Mouse (Mus musculus) liver, embryonic 13.5 days (tissue): ENCODE data around the gene Tmprss2. TPM values are rescaled to one million over a fixed set of nuclear protein-coding genes. Genes with fewer than 3 reads are reported as not detected.
A peak's percentile ranks its signal among the peaks of the same experiment; 100 is the strongest.

ENCODE experiments used
- ATAC-seq: fragments of 200-750 bp; cut with Nextera tagmentation; 2 replicates; pipeline ENCODE4 v1.8.0; 2017; ENCODE audit warnings: low read depth, mild to moderate bottlenecking, moderate number of reproducible peaks, moderate library complexity
- DNase-seq: peaks from one replicate; pipeline ENCODE4 v3.0.0; 2022
- H3K27ac ChIP-seq: fragments of 300-500 bp; sonication (generic); 2 replicates; pipeline ENCODE4 v1.5.1; 2015; ENCODE audit warnings: moderate library complexity, mild to moderate bottlenecking, inconsistent platforms
- H3K27me3 ChIP-seq: fragments of 300-500 bp; sonication (generic); 2 replicates; pipeline ENCODE4 v1.6.1; 2015; ENCODE audit warnings: mild to moderate bottlenecking, inconsistent platforms
- H3K36me3 ChIP-seq: fragments of 300-500 bp; sonication (generic); 2 replicates; pipeline ENCODE4 v1.6.1; 2015; ENCODE audit warnings: mild to moderate bottlenecking, inconsistent platforms
- H3K4me1 ChIP-seq: fragments of 300-500 bp; sonication (generic); replicated peaks from 2 replicates; pipeline ENCODE4 v1.6.1; 2015; ENCODE audit warnings: inconsistent platforms
- H3K4me2 ChIP-seq: fragments of 300-500 bp; sonication (generic); 2 replicates; pipeline ENCODE4 v1.6.1; 2015; ENCODE audit warnings: inconsistent platforms, mild to moderate bottlenecking, moderate library complexity
- H3K4me3 ChIP-seq: fragments of 300-500 bp; sonication (generic); replicated peaks from 2 replicates; pipeline ENCODE4 v1.5.1; 2015; ENCODE audit warnings: mild to moderate bottlenecking, inconsistent platforms
- H3K9ac ChIP-seq: fragments of 300-500 bp; sonication (generic); 2 replicates; pipeline ENCODE4 v1.6.1; 2015; ENCODE audit warnings: mild to moderate bottlenecking, inconsistent platforms
- H3K9me3 ChIP-seq: fragments of 300-500 bp; sonication (generic); replicated peaks from 2 replicates; pipeline ENCODE4 v1.6.1; 2016; ENCODE audit warnings: inconsistent platforms
- WGBS: fragments of 180-500 bp; shearing (Covaris S2); methylation state at CpG from one replicate; pipeline ENCODE4 v1.1.7; 2015; ENCODE audit not compliant: insufficient replicate concordance; 5-methylcytosine and 5-hydroxymethylcytosine counted together
- polyA plus RNA-seq: library from polyadenylated mRNA; unstranded; fragments of >200 nt; fragmentation: Nextera tagmentation; extraction: Ambion mirVana; gene quantifications from 2 replicates; pipeline ENCODE4 v1.2.1, GENCODE M21; 2015

Tmprss2 gene
- polyA plus RNA-seq, 1 experiment from 2014 or later: 2.5 TPM

DNA sequence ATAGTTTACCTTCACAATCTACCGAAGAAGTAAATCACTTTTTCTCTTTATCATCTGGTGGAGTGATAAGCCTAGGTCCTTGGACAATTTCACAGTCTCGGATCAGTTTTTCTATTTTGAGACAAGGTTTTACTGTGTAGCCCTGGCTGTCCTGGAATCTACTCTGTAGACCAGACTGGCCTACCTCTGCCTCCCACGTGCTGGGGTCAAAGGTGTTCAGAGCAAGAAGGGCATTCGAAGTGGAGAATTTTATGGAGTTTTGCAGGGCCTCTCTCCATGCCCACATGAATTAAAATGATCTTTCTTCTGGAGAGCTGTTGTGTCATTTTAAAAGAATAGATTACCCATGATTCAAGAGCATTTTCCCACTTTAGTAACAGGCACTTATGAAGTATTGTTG lies 1.0 kb upstream of the Tmprss2 start:
- ATAC-seq (no peak), DNase-seq (no peak)
- H3K36me3 ChIP-seq: no peaks in the 10 kb centered on the region
- H3K9ac ChIP-seq: no peak overlapping the region
- H3K27me3 ChIP-seq: peaks cover 48% of the 10 kb centered on the region
- no peak overlapping the region for H3K27ac ChIP-seq
- H3K9me3 ChIP-seq: no peaks in the 10 kb centered on the region
- H3K4me2 ChIP-seq: no peak overlapping the region
- peaks cover 9% of the 10 kb centered on the region for H3K4me1 ChIP-seq
- H3K4me3 ChIP-seq: no peak overlapping the region
- 41% methylated on average over 4 of the region's 4 CpGs for WGBS

GRCm38 (mm10) chr16:97610246-97610645 lies 749 bp downstream of the Tmprss2 start:
- peak overlapping the region; percentile 57 for H3K4me2 ChIP-seq
- H3K27ac ChIP-seq: no peak overlapping the region
- H3K9me3 ChIP-seq: no peaks in the 10 kb centered on the region
- H3K4me3 ChIP-seq: peak overlapping the region; percentile 41
- H3K36me3 ChIP-seq: no peaks in the 10 kb centered on the region
- ATAC-seq: no peak
- no peak for DNase-seq
- peaks cover 12% of the 10 kb centered on the region for H3K4me1 ChIP-seq
- WGBS: 4% methylated on average over 20 of the region's 20 CpGs
- no peak overlapping the region for H3K9ac ChIP-seq
- H3K27me3 ChIP-seq: peaks cover 48% of the 10 kb centered on the region

DNA sequence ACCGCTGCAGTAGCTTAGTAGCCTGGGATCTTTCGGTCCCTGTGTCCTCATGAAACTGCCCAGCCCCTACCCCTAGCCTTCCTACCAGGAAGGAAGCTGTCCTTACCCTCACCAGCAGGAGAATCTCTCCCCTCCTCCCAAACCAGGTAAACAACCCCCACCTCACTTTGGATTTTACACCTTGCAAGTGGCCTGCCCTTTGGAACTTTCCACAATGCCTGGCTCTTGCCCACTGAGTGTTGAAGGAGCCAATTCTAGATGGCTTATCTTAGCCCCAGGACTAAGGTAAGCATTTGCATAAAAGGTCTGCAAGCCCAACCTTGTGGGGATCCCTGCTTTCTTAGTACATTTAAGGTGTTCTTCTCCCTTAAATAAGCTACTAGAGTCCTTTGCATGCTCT lies 1.3 kb downstream of the Tmprss2 start:
- no peak for DNase-seq
- H3K27me3 ChIP-seq: peaks cover 48% of the 10 kb centered on the region
- 48% methylated on average over 2 of the region's 2 CpGs for WGBS
- H3K4me1 ChIP-seq: peaks cover 12% of the 10 kb centered on the region
- no peaks in the 10 kb centered on the region for H3K9me3 ChIP-seq
- H3K9ac ChIP-seq: no peak overlapping the region
- no peak for ATAC-seq
- H3K27ac ChIP-seq: no peak overlapping the region
- H3K4me3 ChIP-seq: 0 out of 2 replicates have a peak overlapping the region, but pooled peaks have one; percentile 41
- H3K4me2 ChIP-seq: peak overlapping the region; percentile 57; the same call in 1 of the 2 replicates
- H3K36me3 ChIP-seq: no peaks in the 10 kb centered on the region

DNA sequence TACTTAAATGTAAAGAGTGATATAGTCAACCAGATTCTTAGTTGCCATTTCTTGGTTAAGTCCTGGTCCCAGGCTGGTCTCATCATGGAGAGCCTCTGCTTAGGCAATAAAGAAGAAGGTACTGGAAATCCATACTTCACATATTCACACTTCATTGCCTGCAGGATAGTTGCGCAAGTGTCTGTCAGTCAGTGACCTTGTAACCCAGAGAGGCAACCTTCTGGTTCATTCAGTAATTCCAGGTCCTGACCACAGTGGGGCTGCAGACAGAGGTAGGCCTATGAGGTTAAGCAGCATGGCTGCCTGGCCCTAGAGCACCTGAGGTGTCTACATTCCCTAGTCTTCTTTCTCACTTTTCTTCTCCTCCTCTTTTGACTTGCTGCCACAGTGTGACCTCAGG lies 3.0 kb downstream of the Tmprss2 start:
- no peak overlapping the region for H3K9ac ChIP-seq
- peaks cover 48% of the 10 kb centered on the region for H3K27me3 ChIP-seq
- no peaks in the 10 kb centered on the region for H3K36me3 ChIP-seq
- H3K27ac ChIP-seq: no peak overlapping the region
- ATAC-seq: 0 out of 2 replicates have a peak, but pooled peaks have one; percentile 20
- H3K4me3 ChIP-seq: no peak overlapping the region
- H3K9me3 ChIP-seq: no peaks in the 10 kb centered on the region
- no peak overlapping the region for H3K4me2 ChIP-seq
- no peak for DNase-seq
- 74% methylated on average over 1 of the region's 1 CpGs for WGBS
- H3K4me1 ChIP-seq: peaks cover 12% of the 10 kb centered on the region

GRCm38 (mm10) chr16:97606829-97607228 lies 4.2 kb downstream of the Tmprss2 start:
- 53% methylated on average over 2 of the region's 2 CpGs for WGBS
- H3K9me3 ChIP-seq: no peaks in the 10 kb centered on the region
- no peaks in the 10 kb centered on the region for H3K36me3 ChIP-seq
- no peak overlapping the region for H3K4me3 ChIP-seq
- peaks cover 39% of the 10 kb centered on the region for H3K27me3 ChIP-seq
- peaks cover 12% of the 10 kb centered on the region for H3K4me1 ChIP-seq
- no peak overlapping the region for H3K4me2 ChIP-seq
- peak; percentile 68 for ATAC-seq
- no peak overlapping the region for H3K9ac ChIP-seq
- no peak for DNase-seq
- no peak overlapping the region for H3K27ac ChIP-seq

DNA sequence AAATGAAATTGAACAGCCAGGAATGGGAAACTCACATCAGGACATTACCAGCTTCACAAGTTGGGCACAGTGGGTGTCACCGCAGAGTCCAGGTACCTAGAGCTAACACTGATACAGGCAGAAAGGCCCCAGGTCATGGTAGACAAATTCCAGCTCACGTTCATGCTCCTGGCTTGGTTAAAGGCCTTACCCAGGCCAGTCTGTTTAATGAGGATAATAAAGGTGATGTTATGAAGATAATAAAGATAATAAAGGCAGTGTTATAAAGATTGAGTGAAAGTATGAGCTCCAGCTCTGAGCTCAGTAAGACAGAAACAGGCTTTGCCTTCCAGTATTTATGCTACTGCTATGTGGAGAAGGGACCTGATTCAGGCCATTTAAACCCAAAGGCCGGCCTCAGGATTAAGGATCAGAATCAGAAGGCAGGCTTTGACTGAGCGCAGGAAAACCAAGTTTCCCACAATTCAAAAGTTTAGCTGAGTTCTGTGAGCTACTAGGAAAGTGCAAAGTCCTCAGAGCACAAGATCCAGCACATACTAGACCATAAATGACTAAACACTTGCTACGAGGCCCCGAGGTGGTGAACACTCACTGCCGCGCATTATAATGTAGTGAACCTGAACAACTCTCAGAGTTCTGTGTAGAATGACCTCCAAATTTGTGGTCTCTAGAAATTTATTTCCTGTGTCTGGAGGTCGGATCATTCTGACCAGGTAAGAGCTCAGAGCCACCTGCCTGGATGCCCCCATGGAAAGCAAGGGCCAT lies 4.9 kb downstream of the Tmprss2 start:
- 68% methylated on average over 9 of the region's 9 CpGs for WGBS

DNA sequence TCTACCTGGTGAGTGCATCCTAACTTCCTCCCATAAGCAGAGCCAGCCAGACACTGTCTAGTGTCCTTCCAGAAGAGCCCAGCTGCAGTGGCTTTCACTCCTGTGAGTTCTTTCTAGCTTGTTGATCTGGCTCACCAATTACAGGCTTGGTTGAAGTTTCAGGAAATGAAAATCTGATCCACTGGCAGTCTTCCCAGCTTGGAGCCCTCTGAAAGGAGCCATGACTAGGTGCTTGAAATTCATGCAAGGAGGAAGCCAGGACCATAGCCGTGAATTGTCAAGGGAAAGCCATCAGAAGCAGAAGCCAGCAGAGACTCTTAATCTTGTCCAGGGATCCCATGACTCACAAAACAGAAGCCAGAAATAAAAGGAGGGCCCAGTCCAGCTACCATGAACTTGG lies 8.7 kb downstream of the Tmprss2 start:
- ATAC-seq: no peak
- H3K4me3 ChIP-seq: no peak overlapping the region
- H3K36me3 ChIP-seq: no peaks in the 10 kb centered on the region
- no peak overlapping the region for H3K4me2 ChIP-seq
- no peak overlapping the region for H3K9ac ChIP-seq
- H3K27ac ChIP-seq: no peak overlapping the region
- WGBS: 61% methylated on average over 1 of the region's 1 CpGs
- H3K9me3 ChIP-seq: no peaks in the 10 kb centered on the region
- H3K4me1 ChIP-seq: peaks cover 6% of the 10 kb centered on the region; the same call in 1 of the 2 replicates
- DNase-seq: no peak
- H3K27me3 ChIP-seq: no peaks in the 10 kb centered on the region

More for the DNA sequence above, 4.9 kb downstream of the Tmprss2 start:
- Histone ChIP-seq H3K4me3 (no peak overlapping the region), H3K27ac (no peak overlapping the region), H3K9me3 (no peaks in the 10 kb centered on the region), H3K36me3 (no peaks in the 10 kb centered on the region), H3K4me2 (no peak overlapping the region), H3K9ac (no peak overlapping the region), H3K27me3 (peaks cover 32% of the 10 kb centered on the region), H3K4me1 (peaks cover 12% of the 10 kb centered on the region)
- no peak for DNase-seq
- ATAC-seq: no peak

- Histone ChIP-seq H3K4me2 (no peak overlapping the region), H3K4me1 (no peaks in the 10 kb centered on the region), H3K27ac (no peak overlapping the region), H3K4me3 (no peak overlapping the region), H3K36me3 (no peaks in the 10 kb centered on the region), H3K27me3 (no peaks in the 10 kb centered on the region), H3K9ac (no peak overlapping the region), H3K9me3 (no peaks in the 10 kb centered on the region)
- 32% methylated on average over 2 of the region's 2 CpGs for WGBS
- DNase-seq (no peak), ATAC-seq (no peak)
Observed at GRCm38 (mm10) chr16:97600591-97600990, 10.4 kb downstream of the Tmprss2 start.

DNA sequence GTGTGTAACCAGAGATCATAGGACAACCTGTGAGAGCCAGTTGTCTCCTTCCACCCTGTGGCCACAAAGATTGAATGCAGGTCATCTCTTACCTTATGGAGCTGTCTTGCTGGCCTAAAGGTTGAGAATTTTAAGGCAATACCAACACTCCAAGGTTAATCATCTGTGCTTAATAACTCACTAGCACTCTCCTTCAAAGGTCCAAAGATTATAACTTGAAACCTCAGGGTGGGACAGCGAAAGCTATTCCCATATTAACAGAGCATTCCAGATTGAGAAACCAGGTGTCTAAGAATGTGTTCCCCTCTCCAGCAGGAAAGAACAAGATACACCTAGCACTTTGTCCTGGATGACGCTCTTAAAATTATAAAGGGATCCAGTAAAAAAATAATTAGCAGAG lies 12.9 kb downstream of the Tmprss2 start:
- no peaks in the 10 kb centered on the region for H3K9me3 ChIP-seq
- peaks cover 7% of the 10 kb centered on the region; the same call in 1 of the 2 replicates for H3K4me1 ChIP-seq
- no peaks in the 10 kb centered on the region for H3K36me3 ChIP-seq
- ATAC-seq (no peak), DNase-seq (no peak)
- H3K27me3 ChIP-seq: no peaks in the 10 kb centered on the region
- no peak overlapping the region for H3K4me3 ChIP-seq
- H3K4me2 ChIP-seq: no peak overlapping the region
- H3K27ac ChIP-seq: no peak overlapping the region
- 53% methylated on average over 2 of the region's 2 CpGs for WGBS
- H3K9ac ChIP-seq: no peak overlapping the region

DNA sequence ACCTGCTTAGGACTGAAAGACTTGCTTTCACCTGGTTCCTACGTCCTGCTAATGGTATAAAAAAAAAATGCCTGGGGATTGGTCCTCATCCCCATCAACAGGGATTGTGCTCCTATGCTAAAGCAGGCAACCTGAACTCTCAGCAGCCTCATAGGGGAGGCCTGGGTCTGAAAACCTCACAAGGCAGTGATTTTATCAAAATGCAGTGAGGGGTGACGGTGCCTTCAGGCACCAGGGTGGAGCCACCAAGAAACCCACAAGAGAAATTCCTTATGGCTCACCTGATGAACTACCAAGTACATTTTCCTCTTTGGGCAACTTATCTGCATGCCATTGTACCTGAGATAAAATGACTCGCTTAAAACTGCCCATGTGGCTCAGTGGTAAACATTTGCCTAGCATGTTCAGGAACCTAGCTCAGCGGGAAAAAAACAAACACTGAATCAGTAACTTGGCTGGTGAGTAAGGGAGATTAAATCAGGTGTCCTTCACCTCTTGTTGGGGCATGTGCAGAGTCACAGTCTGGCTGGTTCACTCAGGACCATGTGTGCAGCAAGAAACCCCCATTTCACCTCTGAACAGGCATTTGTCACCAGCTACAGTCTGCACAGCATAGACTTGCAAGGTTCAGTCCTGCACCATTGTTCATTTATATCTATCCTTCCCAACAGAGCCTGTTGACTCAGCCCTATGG lies 17.0 kb downstream of the Tmprss2 start:
- Histone ChIP-seq H3K9ac (no peak overlapping the region), H3K27me3 (no peaks in the 10 kb centered on the region), H3K4me3 (no peak overlapping the region), H3K4me2 (no peak overlapping the region), H3K27ac (no peak overlapping the region), H3K4me1 (peaks cover 7% of the 10 kb centered on the region; the same call in 1 of the 2 replicates), H3K36me3 (no peaks in the 10 kb centered on the region), H3K9me3 (no peaks in the 10 kb centered on the region)
- 36% methylated on average over 4 of the region's 4 CpGs for WGBS
- DNase-seq (no peak), ATAC-seq (peak; percentile 70)

DNA sequence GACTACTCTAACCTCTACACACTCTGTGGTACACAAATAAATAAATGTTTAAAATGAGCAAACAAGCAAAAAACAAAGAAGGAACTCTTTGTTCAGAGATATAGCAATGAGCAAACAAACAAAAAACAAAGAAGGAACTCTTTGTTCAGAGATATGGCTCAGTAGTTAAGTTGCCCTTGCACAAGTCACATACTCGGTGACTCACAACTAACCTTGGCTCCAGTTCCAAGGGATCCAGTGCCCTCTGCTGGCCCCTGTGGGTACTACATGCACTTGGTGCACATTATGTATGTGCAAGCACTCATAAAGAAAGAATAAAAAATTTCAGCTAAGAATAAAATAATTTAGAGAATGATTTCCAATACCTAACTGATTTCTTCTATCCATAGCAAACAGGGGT lies 17.9 kb downstream of the Tmprss2 start:
- Histone ChIP-seq H3K9ac (no peak overlapping the region), H3K9me3 (no peaks in the 10 kb centered on the region), H3K4me3 (no peak overlapping the region), H3K4me1 (peaks cover 7% of the 10 kb centered on the region; the same call in 1 of the 2 replicates), H3K27me3 (no peaks in the 10 kb centered on the region), H3K36me3 (no peaks in the 10 kb centered on the region), H3K4me2 (no peak overlapping the region), H3K27ac (no peak overlapping the region)
- ATAC-seq (no peak), DNase-seq (no peak)
- WGBS: 20% methylated on average over 1 of the region's 1 CpGs
